Mouse (Mus musculus) ES-Bruce4 (cell line): ENCODE results near the gene Smug1.

Experiments
- CTCF ChIP-seq: IDR thresholded peaks from one replicate; pipeline ENCODE4 v1.8.1; 2011; ENCODE audit warnings: low read depth, low read length
- POLR2A ChIP-seq: IDR thresholded peaks from one replicate; pipeline ENCODE4 v1.8.1; 2011; ENCODE audit warnings: low read length; ENCODE audit not compliant: insufficient read depth

DNA sequence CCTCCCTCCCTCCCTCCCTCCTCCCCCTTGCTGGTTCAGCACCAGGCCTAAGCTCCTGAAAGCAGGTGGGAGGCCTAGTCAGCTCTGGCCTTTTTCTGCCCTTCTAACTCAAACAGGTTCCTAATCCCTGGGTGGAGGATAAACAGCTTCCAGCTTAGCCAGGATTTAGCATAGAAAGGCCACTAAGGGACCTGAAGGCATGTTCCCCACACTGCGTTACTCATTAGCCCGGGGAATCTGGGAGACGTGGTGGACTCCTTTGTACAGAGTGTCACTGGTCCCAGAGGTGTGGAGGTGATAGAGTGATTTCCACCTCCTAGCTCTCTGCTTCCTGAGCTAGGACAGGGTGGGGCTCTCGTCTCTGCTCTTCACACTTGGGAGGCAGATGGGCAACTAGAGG is 57.0 kb downstream of the Smug1 start:
- TF ChIP-seq CTCF: no peak
- TF ChIP-seq POLR2A: no peak
